Mouse (Mus musculus) E14TG2a.4 (cell line): Measurements from ENCODE around the gene Gcn1l1.

Experiments used
- CTCF ChIP-seq: conservative IDR thresholded peaks from 2 replicates; pipeline ENCODE4 v1.5.1; 2014; ENCODE audit warnings: low read length
- NANOG ChIP-seq: IDR thresholded peaks from 2 replicates; pipeline ENCODE4 v1.6.1; 2014; ENCODE audit warnings: borderline replicate concordance, low read length, mixed read lengths

- no peak for TF ChIP-seq NANOG
- TF ChIP-seq CTCF, result no peak
Observed at GRCm38 (mm10) chr5:115517501-115517900, 47.6 kb upstream of the Gcn1l1 start.
